Mouse (Mus musculus) myocyte (in vitro differentiated cells): ENCODE results near the gene Nodal. TPM values are rescaled to one million over a fixed set of nuclear protein-coding genes. Genes with fewer than 3 reads are reported as not detected.

Experiments
- H3K27me3 ChIP-seq: one replicate; pipeline ENCODE4 v1.6.1; 2011; ENCODE audit not compliant: control insufficient read depth, insufficient read depth, insufficient read length
- H3K36me3 ChIP-seq: one replicate; pipeline ENCODE4 v1.6.1; 2011; ENCODE audit not compliant: control insufficient read depth, insufficient read depth
- H3K4me2 ChIP-seq: one replicate; pipeline ENCODE4 v1.6.1; 2011; ENCODE audit warnings: low read depth, control low read depth
- H3K4me3 ChIP-seq: one replicate; pipeline ENCODE4 v1.5.1; 2011; ENCODE audit warnings: mild to moderate bottlenecking, control low read depth, moderate library complexity
- H3K79me2 ChIP-seq: one replicate; pipeline ENCODE4 v1.6.1; 2011; ENCODE audit not compliant: control insufficient read depth, insufficient read depth
- H3ac ChIP-seq: one replicate; pipeline ENCODE4 v1.6.1; 2011; ENCODE audit not compliant: control insufficient read depth, insufficient read length
- CEBPB ChIP-seq: IDR thresholded peaks from 2 replicates; pipeline ENCODE4 v1.6.1; 2011; ENCODE audit warnings: mild to moderate bottlenecking, moderate library complexity; ENCODE audit not compliant: poor library complexity, insufficient read depth, severe bottlenecking
- E2F4 ChIP-seq: IDR thresholded peaks from one replicate; pipeline ENCODE4 v1.6.1; 2011; ENCODE audit warnings: mild to moderate bottlenecking, control low read depth, moderate library complexity; ENCODE audit not compliant: insufficient read depth
- MAX ChIP-seq: IDR thresholded peaks from one replicate; pipeline ENCODE4 v1.6.1; 2011; ENCODE audit warnings: low read depth, mild to moderate bottlenecking, control low read depth
- MYOD1 ChIP-seq, 3 experiments: IDR thresholded peaks; one replicate each; pipeline ENCODE4 v1.6.1; 2011; ENCODE audit warnings: control low read depth in 2 of 3, low read depth in 2 of 3, mild to moderate bottlenecking in 2 of 3, moderate library complexity in 1 of 3; ENCODE audit not compliant: insufficient read length in 2 of 3, control insufficient read depth in 1 of 3
- MYOG ChIP-seq, 3 experiments: IDR thresholded peaks; one replicate each; pipeline ENCODE4 v1.6.1; 2011; ENCODE audit warnings: control low read depth in 2 of 3, low read depth in 2 of 3, mild to moderate bottlenecking in 2 of 3; ENCODE audit not compliant: insufficient read length in 2 of 3, control insufficient read depth in 1 of 3, insufficient read depth in 1 of 3
- POLR2A ChIP-seq: IDR thresholded peaks from one replicate; pipeline ENCODE4 v1.6.1; 2011; ENCODE audit warnings: low read depth, mild to moderate bottlenecking, control low read depth, moderate library complexity; ENCODE audit not compliant: insufficient read length
- POLR2AphosphoS2 ChIP-seq: IDR thresholded peaks from one replicate; pipeline ENCODE4 v1.6.1; 2011; ENCODE audit warnings: low read depth, control low read depth; ENCODE audit not compliant: insufficient read length
- REST ChIP-seq: IDR thresholded peaks from one replicate; pipeline ENCODE4 v1.6.1; 2011; ENCODE audit warnings: mild to moderate bottlenecking, control low read depth, moderate library complexity; ENCODE audit not compliant: insufficient read depth, insufficient read length
- SRF ChIP-seq: IDR thresholded peaks from one replicate; pipeline ENCODE4 v1.6.1; 2011; ENCODE audit warnings: low read depth; ENCODE audit not compliant: control insufficient read depth, insufficient read length
- TCF12 ChIP-seq: IDR thresholded peaks from one replicate; pipeline ENCODE4 v1.6.1; 2011; ENCODE audit warnings: mild to moderate bottlenecking, control low read depth; ENCODE audit not compliant: poor library complexity, insufficient read depth, severe bottlenecking
- TCF3 ChIP-seq: IDR thresholded peaks from one replicate; pipeline ENCODE4 v1.6.1; 2011; ENCODE audit warnings: low read depth, control low read depth; ENCODE audit not compliant: insufficient read length
- USF1 ChIP-seq: IDR thresholded peaks from one replicate; pipeline ENCODE4 v1.6.1; 2011; ENCODE audit warnings: low read depth, mild to moderate bottlenecking, control low read depth, moderate library complexity
- polyA plus RNA-seq: library from polyadenylated mRNA; unstranded; fragments of >200 nt; fragmentation: generic; extraction: Trizol; gene quantifications from one replicate; pipeline ENCODE4 v1.2.1, GENCODE M21; 2012; ENCODE audit warnings: missing spikeins

Nodal gene
- polyA plus RNA-seq, 1 experiment = 0.01 TPM

GRCm38 (mm10) chr10:61390148-61390547 lies 27.6 kb upstream of the Nodal start:
- Histone ChIP-seq H3K27me3 (no peaks in the 10 kb centered on the region), H3K4me3 (no peak overlapping the region), H3K36me3 (no peaks in the 10 kb centered on the region), H3ac (no peak overlapping the region), H3K4me2 (no peak overlapping the region), H3K79me2 (no peaks in the 10 kb centered on the region)
- TF ChIP-seq REST = no peak
- TF ChIP-seq MAX = no peak
- no peak for TF ChIP-seq TCF12
- no peak for TF ChIP-seq POLR2AphosphoS2
- no peak for TF ChIP-seq MYOG (IDR thresholded peaks at IDR 0.05; ENCODE audit: control insufficient read depth in 1 of 3, insufficient read depth in 1 of 3, insufficient read length in 2 of 3, low read depth in 2 of 3)
- no peak for TF ChIP-seq E2F4
- no peak for TF ChIP-seq TCF3
- no peak for TF ChIP-seq POLR2A
- TF ChIP-seq USF1 = no peak
- no peak for TF ChIP-seq SRF
- TF ChIP-seq MYOD1 (IDR thresholded peaks at IDR 0.05; ENCODE audit: control insufficient read depth in 1 of 3, insufficient read length in 2 of 3, low read depth in 2 of 3) = no peak
- TF ChIP-seq CEBPB = no peak

- Histone ChIP-seq H3K4me3 (no peak overlapping the region), H3K79me2 (no peaks in the 10 kb centered on the region), H3K36me3 (no peaks in the 10 kb centered on the region), H3K27me3 (no peaks in the 10 kb centered on the region), H3K4me2 (no peak overlapping the region), H3ac (no peak overlapping the region)
- no peak for TF ChIP-seq USF1
- TF ChIP-seq MYOD1 (IDR thresholded peaks at IDR 0.05; ENCODE audit: control insufficient read depth in 1 of 3, insufficient read length in 2 of 3, low read depth in 2 of 3) = no peak
- no peak for TF ChIP-seq SRF
- TF ChIP-seq POLR2A = no peak
- TF ChIP-seq MAX = no peak
- no peak for TF ChIP-seq E2F4
- TF ChIP-seq TCF12 = no peak
- no peak for TF ChIP-seq CEBPB
- TF ChIP-seq REST = no peak
- no peak for TF ChIP-seq POLR2AphosphoS2
- no peak for TF ChIP-seq TCF3
- no peak for TF ChIP-seq MYOG (IDR thresholded peaks at IDR 0.05; ENCODE audit: control insufficient read depth in 1 of 3, insufficient read depth in 1 of 3, insufficient read length in 2 of 3, low read depth in 2 of 3)
Measured at GRCm38 (mm10) chr10:61392584-61392983, 25.2 kb upstream of the Nodal start.

- H3K79me2 ChIP-seq = no peaks in the 10 kb centered on the region
- no peak overlapping the region for H3K4me3 ChIP-seq
- H3K36me3 ChIP-seq = no peaks in the 10 kb centered on the region
- H3ac ChIP-seq = no peak overlapping the region
- peak overlapping the region; percentile 74 for H3K4me2 ChIP-seq
- TF ChIP-seq TCF12 (no peak), MYOD1 (IDR thresholded peaks at IDR 0.05; ENCODE audit: control insufficient read depth in 1 of 3, insufficient read length in 2 of 3, low read depth in 2 of 3) (no peak), TCF3 (no peak), USF1 (no peak), POLR2A (no peak)
- no peaks in the 10 kb centered on the region for H3K27me3 ChIP-seq
Measured at GRCm38 (mm10) chr10:61394476-61395136, 23.2 kb upstream of the Nodal start.

DNA sequence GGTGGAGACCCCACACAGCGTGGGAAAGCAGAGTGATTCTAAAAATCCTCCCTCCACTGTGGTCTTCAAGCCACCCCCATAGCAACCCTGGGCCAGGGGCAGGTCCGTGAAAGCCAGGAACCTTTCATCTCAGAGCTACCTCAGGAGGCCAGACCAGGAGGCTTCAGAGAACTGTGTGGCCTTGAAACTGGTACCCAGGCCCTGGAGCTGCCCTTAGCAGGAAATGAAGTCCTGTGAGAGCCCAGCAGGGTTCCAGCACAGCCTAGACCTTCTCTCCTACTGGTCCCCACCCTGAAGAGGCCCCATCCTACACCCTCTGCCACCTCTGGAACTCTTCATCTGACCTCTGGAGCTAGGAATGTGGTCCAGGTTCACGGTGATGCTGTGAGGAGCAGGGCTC lies 19.6 kb upstream of the Nodal start:
- H3K27me3 ChIP-seq = no peaks in the 10 kb centered on the region
- no peaks in the 10 kb centered on the region for H3K36me3 ChIP-seq
- H3K79me2 ChIP-seq = no peaks in the 10 kb centered on the region
- no peak for TF ChIP-seq MAX
- TF ChIP-seq REST = no peak
- TF ChIP-seq TCF12 = no peak
- no peak for TF ChIP-seq MYOG (IDR thresholded peaks at IDR 0.05; ENCODE audit: control insufficient read depth in 1 of 3, insufficient read depth in 1 of 3, insufficient read length in 2 of 3, low read depth in 2 of 3)
- TF ChIP-seq TCF3 = no peak
- TF ChIP-seq MYOD1 (IDR thresholded peaks at IDR 0.05; ENCODE audit: control insufficient read depth in 1 of 3, insufficient read length in 2 of 3, low read depth in 2 of 3) = no peak
- no peak for TF ChIP-seq POLR2A
- TF ChIP-seq POLR2AphosphoS2 = no peak
- no peak overlapping the region for H3K4me3 ChIP-seq
- H3K4me2 ChIP-seq = no peak overlapping the region
- no peak overlapping the region for H3ac ChIP-seq

GRCm38 (mm10) chr10:61399156-61399734 lies 18.5 kb upstream of the Nodal start:
- Histone ChIP-seq H3K36me3 (no peaks in the 10 kb centered on the region), H3K79me2 (no peaks in the 10 kb centered on the region), H3K4me2 (no peak overlapping the region), H3K27me3 (no peaks in the 10 kb centered on the region), H3ac (no peak overlapping the region), H3K4me3 (no peak overlapping the region)
- TF ChIP-seq MYOG (IDR thresholded peaks at IDR 0.05; ENCODE audit: control insufficient read depth in 1 of 3, insufficient read depth in 1 of 3, insufficient read length in 2 of 3, low read depth in 2 of 3) (no peak), POLR2AphosphoS2 (no peak), SRF (no peak), MAX (no peak), MYOD1 (IDR thresholded peaks at IDR 0.05; ENCODE audit: control insufficient read depth in 1 of 3, insufficient read length in 2 of 3, low read depth in 2 of 3) (no peak)
